Mouse (Mus musculus) layer of hippocampus, postnatal 36 days (tissue): ENCODE measurements at regions not wholly inside any gene's neighbourhood (a gene's known extent, or its start where the extent isn't known, plus 50 kb on each side); places are given as distances from the start of the nearest gene placed in this dataset.
"Not testable (repeated sequence)": the region's sequence is repeated elsewhere in the genome, so short reads cannot be mapped to it uniquely, and the experiment has no call there.

Experiments used
- DNase-seq, 2 experiments: peaks; one replicate each; pipeline ENCODE4 v3.0.0; 2022

DNA sequence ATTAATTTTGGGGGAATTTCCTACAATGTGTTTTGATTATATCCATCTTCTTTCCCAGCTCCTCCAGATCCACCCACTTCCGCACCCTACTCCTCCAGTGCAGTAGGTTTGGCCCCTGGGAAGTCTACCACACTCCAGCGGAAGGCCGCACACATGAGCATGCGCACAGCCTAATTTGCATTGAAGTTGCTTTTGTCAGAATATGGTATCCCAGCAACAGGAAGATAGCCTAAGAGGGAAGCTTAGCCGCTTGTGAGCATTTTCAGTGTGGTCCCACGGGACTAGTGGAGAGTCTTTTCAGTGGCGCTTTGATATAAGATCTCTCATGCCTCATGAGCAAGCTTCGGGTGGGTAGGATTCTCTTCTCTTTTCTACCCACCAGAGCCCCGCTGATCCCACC, 455.6 kb downstream of the Cbln4 start:
- peak in 1 of 2 experiments; percentile 20 for DNase-seq

DNA sequence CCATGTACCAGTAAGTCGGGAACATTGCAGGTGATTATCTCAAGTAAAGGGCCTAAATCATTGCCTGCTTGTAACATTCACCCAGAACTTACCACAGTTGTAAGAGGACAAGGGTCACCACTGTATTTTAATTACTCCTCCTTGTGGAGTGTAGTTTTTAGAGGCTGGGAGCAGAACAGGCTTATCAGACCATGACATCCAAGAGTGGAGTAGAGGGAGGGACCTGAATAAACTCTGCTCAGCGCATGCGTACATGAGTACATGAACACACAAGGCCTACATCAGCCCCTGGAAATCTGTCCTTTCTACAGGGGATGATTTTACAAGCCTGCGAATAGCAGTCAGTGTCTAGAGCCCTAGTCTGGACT, 456.4 kb downstream of the Cbln4 start:
- DNase-seq: no peak

DNA sequence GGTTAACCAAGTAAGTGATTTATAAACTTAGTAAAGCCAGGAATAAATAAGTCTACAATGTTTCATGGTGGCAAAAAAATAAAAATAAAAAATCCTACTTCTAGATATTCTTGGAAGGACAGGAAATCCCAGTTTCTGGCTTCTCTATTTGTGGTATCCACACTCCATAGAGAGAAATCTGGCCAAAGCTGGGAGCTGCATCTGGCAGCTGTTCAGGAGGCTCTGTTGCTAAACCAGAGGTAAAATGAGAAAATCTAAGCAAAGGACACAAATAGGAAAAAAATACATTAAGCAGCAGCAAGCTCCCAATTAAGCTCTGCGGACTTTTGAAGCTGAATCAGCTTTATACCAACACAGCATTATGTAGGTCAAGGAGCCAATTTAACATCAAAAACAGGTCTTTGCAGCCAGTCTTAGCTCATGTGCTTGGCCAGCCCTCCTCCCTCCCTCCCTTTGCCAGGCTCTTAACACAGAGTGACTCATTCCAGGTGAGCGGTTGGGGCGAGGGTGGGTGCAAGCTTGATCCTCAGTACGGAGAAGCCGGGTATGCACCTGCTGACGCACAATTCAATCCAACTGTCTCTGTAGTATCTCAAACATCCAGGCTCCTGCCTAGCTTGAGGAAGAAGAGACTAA, 456.9 kb downstream of the Cbln4 start:
- DNase-seq: no peak

DNA sequence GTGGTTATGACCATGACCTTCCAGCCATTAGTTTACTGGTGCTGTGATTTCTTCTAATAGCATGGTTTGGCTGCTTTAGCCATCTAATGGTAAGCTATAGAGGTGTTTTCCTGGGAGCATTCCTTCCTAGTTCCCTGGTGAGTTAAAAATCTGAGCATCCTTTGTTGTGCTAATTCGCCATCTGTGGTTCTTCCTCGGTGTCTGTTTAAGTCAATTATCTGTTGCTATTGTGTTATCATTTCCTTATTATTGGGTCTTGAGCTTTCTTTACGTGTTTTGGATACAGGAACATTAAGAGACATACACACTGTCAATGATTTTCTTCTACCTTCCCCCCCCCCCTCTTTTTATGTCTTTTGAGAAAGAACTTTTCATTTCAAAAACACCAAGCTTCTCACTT, 468.9 kb downstream of the Cbln4 start:
- DNase-seq: no peak

DNA sequence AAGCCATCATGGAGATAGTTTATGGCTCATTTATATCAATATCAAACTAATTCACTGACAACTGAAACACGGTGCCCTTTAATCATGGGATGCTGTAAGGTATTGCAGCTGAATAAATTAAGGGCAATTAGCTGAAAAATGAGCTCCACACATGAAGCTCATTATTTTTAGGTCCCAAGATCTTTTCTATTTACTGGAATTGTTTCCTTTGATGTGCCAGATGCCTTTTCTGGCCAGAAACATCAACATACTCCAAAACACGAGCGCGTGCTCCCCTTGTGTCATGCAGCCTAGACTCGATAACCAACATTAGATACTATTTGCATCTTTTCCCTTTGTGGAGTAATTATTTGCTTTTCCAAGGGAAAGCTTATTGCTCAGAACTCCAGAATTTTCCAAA, 480.6 kb downstream of the Cbln4 start:
- no peak for DNase-seq

DNA sequence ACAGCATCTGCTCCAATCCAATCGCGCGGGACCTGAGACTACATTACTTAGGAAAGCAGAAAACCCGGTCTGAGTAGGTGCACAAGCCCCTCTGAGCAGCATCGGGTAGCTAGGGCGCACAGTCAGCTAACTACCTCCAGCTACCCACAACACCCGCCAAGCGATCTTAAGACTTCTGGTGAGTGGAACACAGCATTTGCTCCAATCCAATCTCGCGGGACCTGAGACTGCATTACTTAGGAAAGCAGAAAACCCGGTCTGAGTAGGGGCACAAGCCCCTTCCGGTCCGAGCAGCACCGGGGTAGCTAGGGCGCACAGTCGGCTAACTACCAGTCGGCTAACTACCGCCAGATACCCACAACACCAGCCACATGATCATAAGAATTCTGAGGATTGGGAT, 500.5 kb downstream of the Cbln4 start:
- not testable (repeated sequence) for DNase-seq

DNA sequence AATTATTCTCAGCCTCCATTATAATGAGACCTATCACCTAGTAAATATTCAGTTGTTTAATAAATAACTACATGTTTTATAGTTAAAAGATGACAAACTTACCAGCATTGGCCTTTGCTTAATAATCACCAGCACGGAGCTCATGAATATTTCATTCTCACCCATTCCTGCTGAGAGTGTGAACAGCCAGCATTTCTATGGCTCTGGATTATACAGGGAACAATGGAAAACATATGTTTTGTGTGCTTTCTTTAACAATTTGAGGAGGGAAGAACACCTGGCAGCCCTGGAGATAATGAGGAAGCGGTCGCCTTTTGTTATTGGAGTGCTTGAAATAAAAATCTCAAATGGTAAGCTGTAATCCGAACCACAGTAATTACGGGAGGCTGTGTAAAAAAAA, 528.4 kb downstream of the Cbln4 start:
- no peak for DNase-seq

DNA sequence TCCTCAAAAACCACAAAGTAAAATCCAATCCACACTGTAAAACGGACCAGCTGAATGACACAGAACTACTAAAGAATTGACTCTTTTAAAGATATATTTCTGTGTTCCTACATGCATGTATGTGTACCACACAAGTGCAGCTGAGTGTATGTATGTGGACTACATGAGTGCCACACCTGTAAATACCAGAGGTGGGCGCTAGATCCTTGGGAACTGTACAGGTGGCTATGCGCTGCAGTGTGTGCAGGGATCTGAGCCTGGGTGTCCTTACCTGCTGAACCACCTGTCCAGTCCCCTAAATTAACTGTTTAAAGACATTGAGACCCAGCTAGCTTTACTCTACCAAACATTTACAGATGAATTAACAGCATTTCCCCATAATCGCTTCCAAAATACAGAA, 546.6 kb downstream of the Cbln4 start:
- no peak for DNase-seq

DNA sequence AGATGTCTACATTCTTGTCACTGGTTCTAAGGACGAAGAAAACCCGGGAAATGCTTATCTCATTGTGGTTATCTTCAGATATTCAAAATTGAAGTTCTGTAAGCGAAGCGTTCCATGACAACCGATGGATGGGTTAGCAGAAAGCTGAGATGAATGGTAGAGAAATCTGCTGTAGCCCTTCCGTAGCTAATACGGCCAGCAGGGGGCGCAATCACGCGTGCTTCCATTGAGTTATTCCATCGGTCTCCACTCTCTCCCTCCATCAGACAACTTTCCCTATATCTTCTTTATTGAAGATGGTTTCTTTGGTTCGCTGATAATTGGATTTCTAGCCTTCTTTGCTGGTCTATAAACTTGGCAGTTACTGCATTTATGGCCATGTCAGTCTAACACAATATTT, 549.5 kb downstream of the Cbln4 start:
- DNase-seq: peak; percentile 32 to 40

DNA sequence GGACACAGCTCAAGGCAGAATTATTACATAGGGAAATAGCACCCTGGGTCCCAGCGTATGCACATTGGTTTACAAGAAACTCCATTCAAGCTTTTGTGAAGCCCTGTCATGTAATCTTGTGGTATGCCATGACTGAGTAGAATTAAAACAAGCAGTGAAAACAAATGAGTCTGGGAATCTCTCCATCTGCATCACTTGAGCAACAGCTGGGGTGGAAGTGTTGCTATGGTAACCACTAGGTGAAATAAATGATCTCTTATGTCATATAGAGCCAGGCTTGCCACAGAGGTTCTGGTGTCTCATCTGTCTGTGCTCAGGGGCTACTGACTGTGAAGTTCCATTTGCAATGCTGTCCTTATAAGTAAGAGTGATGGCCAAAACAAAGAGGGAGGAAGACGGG, 556.0 kb downstream of the Cbln4 start:
- peak; percentile 15 for DNase-seq

DNA sequence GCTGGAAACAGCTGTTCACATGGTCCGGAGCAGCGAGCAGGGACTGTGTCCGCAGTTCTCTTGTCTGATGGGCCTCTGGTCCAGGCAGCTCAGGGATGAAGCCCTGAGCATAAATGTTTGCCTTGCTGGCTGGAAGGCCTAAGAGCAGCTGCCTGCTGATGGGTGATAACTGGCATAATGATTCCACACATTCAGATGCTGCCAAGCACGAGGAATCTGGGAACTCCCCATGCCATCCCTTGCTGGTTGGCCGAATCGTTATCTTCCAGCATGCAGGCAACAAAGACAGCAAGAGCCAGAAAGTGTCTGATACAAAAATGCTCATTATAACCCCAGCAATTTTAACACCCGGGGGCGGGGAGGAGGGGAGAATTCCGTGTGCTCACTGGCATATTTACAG, 590.0 kb downstream of the Cbln4 start:
- no peak for DNase-seq

DNA sequence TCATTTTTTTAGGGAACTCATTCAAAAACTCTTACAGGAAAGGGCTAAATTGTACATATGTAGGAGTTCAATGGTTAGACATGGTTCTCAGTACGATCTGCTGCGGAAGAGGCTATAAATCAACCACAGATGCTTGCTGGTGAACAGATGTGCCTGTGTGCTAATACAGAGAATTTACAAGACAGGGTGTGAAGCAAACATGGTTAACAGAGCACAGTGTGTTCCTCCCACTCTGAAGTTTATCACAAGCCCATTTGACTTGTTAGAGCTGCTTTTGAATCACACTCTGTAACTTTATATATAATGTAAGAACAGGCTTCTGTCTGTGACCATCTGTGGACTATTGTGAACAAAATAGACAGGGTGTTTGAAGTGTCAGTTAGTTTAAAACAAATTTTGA, 637.2 kb downstream of the Cbln4 start:
- no peak for DNase-seq

DNA sequence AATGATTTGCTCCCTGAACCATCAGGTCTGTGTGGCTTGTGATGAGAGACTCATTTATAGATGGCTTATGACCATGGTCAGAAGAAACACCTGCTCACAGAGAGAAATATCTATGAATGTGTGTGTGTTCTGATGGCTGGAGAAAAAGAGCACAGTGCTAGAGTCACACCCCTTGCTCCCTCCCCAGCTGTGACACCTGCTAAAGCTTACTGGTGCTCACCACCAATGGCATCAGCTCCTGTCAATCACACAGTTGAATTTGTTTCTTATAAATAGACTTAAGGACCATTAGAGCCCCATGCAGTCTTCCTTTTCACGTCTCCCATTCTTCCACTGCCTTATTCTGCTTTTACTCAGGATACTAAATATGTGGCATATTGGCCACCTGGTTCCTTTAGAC, 654.3 kb downstream of the Cbln4 start:
- no peak for DNase-seq

DNA sequence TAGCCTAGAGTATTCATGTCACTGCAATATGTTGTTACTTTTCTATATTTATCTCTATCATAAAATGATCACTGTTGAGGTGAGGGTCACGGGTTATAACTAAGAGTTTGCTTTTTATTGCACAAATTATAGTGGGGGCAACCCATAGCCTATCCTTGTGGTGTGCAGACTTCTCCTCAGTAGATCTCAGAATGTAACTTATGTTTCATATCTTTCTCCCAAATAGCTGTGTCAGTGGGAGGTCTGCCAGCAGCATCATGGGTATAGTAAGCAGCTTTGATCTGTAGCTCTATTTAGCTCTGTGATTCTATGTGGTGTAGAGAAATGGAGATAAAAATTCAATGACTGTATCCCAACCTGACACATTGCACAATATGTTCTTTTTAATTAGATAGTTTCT, 641.9 kb downstream of the Dok5 start:
- DNase-seq: no peak

DNA sequence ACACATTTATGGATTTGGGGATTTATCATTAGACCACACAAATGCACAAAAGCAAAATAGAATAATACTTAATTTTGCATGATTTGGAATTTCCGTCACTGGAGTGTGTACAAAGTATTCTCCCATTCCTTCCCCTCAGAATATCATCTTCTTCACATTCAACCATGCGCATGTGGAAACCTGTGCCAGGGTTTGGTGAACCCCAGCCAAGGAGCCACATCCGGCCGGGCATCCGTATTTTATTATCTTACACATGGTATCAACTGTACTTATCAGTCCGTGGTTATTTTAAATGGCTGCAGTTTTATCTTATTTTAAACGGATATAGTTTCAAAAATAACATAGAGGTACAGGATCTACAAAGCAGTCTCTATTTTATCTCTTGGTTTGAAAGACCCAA, 641.4 kb downstream of the Dok5 start:
- DNase-seq: no peak

DNA sequence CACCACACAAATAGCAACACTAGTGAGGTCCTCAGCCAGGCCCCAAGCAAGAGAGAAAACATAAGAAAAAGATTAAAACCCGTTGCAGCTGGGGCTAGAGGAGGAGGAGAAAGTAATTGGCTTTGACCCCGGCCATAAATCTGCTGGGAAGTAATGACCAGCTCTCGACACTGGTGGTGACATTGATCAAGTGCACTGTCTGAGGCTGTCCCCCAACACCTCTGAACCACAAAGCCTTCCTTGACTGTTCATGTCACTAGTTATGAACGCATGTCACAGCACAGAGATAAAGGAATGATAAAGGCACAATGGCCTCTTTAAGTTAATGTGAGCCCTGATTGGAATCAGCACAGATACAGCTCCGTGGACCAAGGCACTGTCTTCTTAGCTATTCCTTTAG, 640.1 kb downstream of the Dok5 start:
- no peak for DNase-seq

DNA sequence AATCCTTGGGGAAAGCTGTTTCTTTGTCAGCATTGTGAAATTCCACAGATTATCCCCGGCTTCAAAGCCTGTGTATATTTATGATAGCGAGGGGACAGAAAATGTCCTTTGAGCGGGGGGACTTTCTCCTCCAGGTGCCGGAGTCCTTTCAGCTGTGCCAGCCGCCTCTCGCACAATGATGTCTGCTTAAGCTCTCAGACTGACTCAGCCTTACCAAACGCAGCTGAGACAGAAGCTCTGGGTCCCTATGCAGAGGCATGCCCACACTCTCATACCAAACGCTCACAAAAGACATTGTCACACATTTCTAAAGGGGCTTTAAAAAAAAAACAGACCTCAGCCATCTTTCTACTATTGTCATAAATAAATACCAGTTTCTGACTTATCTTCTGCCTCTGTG, 633.9 kb downstream of the Dok5 start:
- peak in 1 of 2 experiments; percentile 1 for DNase-seq

DNA sequence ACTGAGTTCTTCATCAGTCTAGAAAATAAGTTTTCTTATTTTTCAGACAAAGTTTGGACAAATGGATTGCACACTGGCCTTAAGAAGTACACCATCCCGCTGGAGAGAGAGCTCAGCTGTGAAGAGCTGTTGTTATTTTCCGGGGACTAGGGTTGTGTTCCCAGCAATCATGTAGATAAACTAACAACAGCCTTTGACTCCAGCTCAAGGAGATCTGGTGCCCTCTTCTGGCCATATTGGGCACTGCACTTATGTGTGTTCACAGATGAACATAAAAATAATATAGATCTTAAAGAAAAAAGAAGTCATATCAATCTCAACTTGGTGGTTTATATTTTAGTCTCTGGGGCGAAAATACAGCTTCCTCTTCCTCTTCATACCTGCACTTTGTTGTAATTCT, 633.0 kb downstream of the Dok5 start:
- no peak for DNase-seq

DNA sequence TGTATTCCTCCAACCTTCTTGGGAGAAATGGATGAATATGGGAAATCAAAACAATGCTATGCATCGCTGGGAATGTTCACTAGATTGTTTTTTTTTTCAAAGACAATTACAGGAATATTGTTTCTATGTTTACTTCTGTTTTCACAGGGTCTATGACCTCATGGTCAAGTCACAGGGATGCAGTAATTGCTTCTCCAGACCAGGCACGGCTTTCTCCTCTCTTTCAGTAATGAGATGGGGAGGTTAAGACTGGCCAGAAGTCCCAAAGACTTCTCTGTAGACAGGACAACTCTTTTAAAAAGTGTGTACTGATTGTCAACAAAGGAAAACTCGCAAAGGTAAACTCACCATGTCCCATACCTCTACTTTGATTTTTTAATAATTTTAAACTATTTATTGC, 631.8 kb downstream of the Dok5 start:
- DNase-seq: no peak

DNA sequence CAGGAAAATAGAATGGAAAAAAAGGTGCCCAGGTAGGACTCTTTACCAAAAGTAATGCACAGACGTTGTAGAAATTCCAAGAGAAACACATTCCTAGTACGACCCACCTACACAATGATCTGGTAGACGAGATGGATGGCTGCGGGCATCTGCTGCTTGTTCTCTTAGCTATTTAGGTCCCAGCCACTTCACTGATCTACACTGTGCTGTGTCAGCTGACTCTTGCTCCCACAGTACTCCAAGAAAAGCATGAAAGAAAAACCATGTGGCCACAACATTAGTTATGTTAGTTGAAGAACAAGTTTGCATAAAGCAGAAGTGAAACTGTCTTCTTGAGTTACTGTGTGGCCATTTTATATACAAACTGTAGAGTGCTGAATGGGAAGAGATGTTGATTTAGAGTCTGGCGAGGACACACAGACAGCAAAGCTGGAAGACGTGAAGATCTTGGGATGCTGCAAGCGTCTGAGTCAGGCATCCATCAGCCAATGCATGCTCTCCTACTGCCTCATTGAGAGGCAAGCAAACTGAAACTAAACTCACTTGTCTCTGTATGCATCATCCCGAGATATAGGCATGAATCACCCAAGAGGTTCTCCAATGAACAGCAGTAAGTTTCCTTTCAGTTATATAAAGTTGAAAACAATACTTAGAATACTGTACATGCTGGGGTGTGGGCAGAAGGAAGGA, 626.6 kb downstream of the Dok5 start:
- DNase-seq: no peak

DNA sequence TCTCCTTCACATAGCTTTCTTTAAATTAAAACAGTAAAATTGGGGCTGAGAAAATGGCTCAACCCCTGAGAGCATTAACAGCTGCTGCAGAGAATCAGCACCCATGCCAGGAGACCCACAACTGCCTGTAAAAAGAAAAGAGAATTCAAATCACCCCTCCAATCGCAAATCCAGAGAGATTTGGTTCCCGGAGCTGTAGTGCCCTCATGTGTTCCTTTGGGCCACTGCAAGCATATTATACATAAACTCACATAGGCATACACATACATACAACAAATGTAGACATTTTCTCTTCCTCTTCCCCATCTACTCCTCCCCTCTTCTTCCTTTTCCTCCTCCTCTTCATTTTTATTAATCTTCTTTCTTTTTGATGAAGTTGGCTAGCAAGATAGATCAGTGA, 616.5 kb downstream of the Dok5 start:
- no peak for DNase-seq

DNA sequence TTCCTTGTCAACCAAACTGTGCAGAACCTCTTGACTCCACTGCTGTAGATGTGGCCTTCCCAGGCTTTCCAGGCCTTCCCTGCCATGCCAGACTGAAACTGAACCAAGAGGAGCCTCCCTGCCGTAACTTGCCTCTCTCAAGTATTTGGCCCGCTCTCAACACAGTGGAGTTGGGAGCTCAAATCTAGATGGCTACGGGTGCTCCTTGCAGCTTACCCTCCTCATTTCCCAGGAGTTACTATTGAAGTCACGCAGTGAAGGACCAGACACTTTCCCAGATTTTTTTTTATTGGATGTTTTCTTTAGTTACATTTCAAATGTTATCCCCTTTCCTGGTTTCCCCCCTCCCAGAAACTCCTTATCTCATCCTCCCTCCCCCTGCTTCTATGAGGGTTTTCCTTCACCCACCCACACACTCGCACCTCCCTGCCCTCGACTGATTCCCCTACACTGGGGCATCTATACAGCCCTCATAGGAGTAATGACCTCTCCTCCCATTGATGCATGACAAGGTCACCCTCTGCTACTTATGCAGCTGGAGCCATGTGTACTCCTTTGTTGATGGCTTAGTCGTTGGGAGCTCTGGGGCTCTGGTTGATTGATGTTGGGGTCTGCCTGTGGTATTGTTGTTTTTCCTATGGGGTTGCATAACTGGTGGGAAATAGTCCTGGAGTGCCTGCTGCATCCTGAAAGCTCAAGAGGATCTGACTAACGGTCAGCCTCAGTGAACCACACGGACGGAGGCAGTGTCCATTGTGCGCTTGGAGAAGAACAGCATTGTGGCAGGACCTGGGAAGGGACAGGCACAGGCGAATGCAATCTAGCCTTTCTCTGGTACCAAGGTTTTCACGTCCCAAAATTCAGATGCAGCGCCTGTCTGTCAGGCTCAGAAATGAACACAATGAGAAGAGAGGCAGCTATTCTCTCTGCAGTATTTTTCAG, 602.5 kb downstream of the Dok5 start:
- no peak for DNase-seq

DNA sequence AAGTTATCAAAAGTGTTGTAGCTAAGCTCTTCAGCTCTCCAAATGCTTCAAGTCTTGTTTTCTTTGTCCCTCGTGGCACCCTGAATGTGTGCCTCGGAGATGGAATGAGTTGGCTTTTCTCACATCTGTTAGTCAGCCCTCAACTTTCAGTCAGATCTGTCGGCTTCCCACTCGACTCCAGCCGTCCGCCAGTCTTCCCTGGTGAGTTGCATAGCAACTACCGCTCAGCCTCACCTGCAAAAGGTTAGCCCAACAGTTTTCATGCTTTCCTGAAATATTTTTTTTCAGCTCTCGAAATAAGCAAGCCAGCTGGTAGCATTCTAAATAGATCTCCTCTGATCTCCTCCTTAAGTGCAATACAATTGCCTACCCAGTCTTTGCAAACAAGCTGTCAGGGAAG, 601.2 kb downstream of the Dok5 start:
- DNase-seq: no peak

DNA sequence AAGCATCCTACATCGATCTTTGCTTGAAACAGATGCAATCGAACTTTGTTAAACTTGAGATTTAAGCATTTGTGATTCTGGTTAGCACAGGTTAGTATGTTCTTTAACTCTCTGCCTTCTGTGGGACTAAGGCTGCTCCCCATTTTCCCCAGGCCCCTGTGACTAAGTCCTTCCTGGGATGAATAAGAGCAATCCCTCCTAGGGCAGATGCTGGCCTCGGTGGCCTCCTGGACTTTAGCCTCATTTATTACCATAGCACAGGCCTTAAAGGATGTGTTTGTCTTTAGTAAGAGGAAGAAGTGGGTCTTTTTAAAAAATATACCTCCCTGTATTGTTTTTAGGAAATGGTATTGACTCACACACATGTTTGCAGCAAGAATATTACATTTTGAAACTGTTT, 599.9 kb downstream of the Dok5 start:
- no peak for DNase-seq
